Mouse (Mus musculus) C2C12 (cell line): ENCODE measurements around the gene Osbpl3.

Experiments
- CTCF ChIP-seq: IDR thresholded peaks from one replicate; pipeline ENCODE4 v1.5.1; 2011; ENCODE audit not compliant: control insufficient read depth, insufficient read depth, insufficient read length
- MAX ChIP-seq: IDR thresholded peaks from one replicate; pipeline ENCODE4 v1.6.1; 2011; ENCODE audit warnings: mild to moderate bottlenecking, control low read depth
- MYOG ChIP-seq: IDR thresholded peaks from one replicate; pipeline ENCODE4 v1.6.1; 2011; ENCODE audit not compliant: control insufficient read depth, insufficient read length; ENCODE audit errors: extremely low read depth
- USF1 ChIP-seq: IDR thresholded peaks from one replicate; pipeline ENCODE4 v1.6.1; 2011; ENCODE audit warnings: low read depth, mild to moderate bottlenecking, control low read depth, moderate library complexity

DNA sequence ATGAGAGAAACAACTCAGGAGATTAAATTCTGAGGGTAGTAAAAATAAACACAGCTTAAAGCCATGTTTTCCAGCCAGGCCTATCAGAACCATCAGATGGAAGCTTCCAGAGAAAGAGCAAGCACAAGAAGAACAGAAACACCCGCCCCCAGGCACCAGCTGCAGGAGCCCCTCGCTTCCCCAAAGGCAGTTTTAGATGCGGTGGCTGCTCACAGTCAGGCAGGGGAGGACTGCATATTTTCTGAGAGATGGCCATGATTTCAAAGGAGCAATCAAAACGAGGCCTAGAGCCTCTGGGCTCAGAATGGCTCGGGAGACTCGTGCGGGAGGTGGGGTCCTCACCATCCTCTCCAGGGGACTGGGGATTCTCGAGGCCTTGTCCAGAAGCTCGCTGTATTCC is 133.4 kb downstream of the Osbpl3 start:
- no peak for TF ChIP-seq CTCF
- no peak for TF ChIP-seq MYOG
- no peak for TF ChIP-seq USF1
- TF ChIP-seq MAX: no peak
